Mouse (Mus musculus): Measurements from ENCODE around the gene Rin3.

DNA sequence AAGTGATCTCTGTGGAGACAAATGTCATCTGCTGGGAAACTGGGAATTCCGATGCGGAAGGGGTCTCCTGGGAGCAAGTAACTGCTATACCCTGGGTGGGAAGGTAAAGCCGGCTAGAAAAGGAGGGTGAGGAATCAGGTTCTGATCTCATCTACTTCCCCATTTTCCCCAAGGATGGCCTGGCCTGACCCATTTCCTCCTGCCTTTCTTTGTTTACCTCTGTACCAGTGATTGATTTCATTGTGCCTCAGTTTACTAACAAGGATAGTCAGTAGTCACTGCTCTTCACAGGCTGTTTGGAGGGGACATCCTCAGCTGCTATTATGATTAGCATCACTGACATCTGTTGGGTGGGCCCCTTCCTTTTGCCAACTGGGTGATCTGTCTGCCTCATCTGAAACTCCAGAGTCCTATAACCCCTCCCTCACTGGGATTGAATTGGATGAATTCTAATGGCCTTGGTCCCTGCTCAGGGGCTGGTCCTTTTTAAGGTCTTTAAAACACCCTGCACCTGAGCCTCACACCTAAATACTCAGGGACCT is 1.8 kb downstream of the Rin3 start:
- TF ChIP-seq CTCF (IDR thresholded peaks at IDR 0.05; ENCODE audit: borderline replicate concordance, insufficient read depth, low read length) (no peak), POLR2A (IDR thresholded peaks at IDR 0.05; ENCODE audit: low read depth, low read length) (no peak)
